Mouse (Mus musculus) C2C12 (cell line): ENCODE measurements around the gene Gm21834. TPM values are rescaled to one million over a fixed set of nuclear protein-coding genes. Genes with fewer than 3 reads are reported as not detected.

ENCODE experiments used
- H3K27me3 ChIP-seq: one replicate; pipeline ENCODE4 v1.6.1; 2011; ENCODE audit not compliant: control insufficient read depth, insufficient read depth, insufficient read length
- H3K36me3 ChIP-seq: one replicate; pipeline ENCODE4 v1.6.1; 2011; ENCODE audit not compliant: control insufficient read depth, insufficient read depth
- H3K4me3 ChIP-seq: one replicate; pipeline ENCODE4 v1.5.1; 2011; ENCODE audit warnings: mild to moderate bottlenecking, control low read depth; ENCODE audit not compliant: poor library complexity, insufficient read depth, severe bottlenecking
- H3K79me2 ChIP-seq: one replicate; pipeline ENCODE4 v1.6.1; 2011; ENCODE audit not compliant: control insufficient read depth, insufficient read depth
- H3K79me3 ChIP-seq: one replicate; pipeline ENCODE4 v1.6.1; 2011; ENCODE audit warnings: low read depth, control low read depth
- H3ac ChIP-seq: one replicate; pipeline ENCODE3; 2011; ENCODE audit warnings: low read depth; ENCODE audit not compliant: control insufficient read depth, insufficient read length
- CEBPB ChIP-seq: IDR thresholded peaks from one replicate; pipeline ENCODE4 v1.6.1; 2011; ENCODE audit warnings: low read depth, mild to moderate bottlenecking, control low read depth, moderate library complexity
- CTCF ChIP-seq: IDR thresholded peaks from one replicate; pipeline ENCODE4 v1.5.1; 2011; ENCODE audit not compliant: control insufficient read depth, insufficient read depth, insufficient read length
- FOSL1 ChIP-seq: IDR thresholded peaks from one replicate; pipeline ENCODE4 v1.8.0; 2011; ENCODE audit warnings: mild to moderate bottlenecking, low read length; ENCODE audit not compliant: poor library complexity, insufficient read depth, severe bottlenecking
- MAX ChIP-seq: IDR thresholded peaks from one replicate; pipeline ENCODE4 v1.6.1; 2011; ENCODE audit warnings: mild to moderate bottlenecking, control low read depth
- MYOD1 ChIP-seq: IDR thresholded peaks from one replicate; pipeline ENCODE4 v1.6.1; 2011; ENCODE audit warnings: low read depth; ENCODE audit not compliant: control insufficient read depth, insufficient read length
- MYOG ChIP-seq: IDR thresholded peaks from one replicate; pipeline ENCODE4 v1.6.1; 2011; ENCODE audit not compliant: control insufficient read depth, insufficient read length; ENCODE audit errors: extremely low read depth
- USF1 ChIP-seq: IDR thresholded peaks from one replicate; pipeline ENCODE4 v1.6.1; 2011; ENCODE audit warnings: low read depth, mild to moderate bottlenecking, control low read depth, moderate library complexity
- long read RNA-seq, 2 experiments: library from polyadenylated mRNA; unstranded; transcript quantifications; one replicate each; pipeline ENCODE4 v2.0.0; 2019 to 2020
- polyA plus RNA-seq: library from polyadenylated mRNA; unstranded; fragments of >200 nt; fragmentation: generic; extraction: Trizol; gene quantifications from one replicate; pipeline ENCODE4 v1.2.1, GENCODE M21; 2012; ENCODE audit warnings: missing spikeins

The Gm21834 gene
- not detected for polyA plus RNA-seq
- long read RNA-seq, experiment 1: 0 reads
- long read RNA-seq, experiment 2: 0 reads

DNA sequence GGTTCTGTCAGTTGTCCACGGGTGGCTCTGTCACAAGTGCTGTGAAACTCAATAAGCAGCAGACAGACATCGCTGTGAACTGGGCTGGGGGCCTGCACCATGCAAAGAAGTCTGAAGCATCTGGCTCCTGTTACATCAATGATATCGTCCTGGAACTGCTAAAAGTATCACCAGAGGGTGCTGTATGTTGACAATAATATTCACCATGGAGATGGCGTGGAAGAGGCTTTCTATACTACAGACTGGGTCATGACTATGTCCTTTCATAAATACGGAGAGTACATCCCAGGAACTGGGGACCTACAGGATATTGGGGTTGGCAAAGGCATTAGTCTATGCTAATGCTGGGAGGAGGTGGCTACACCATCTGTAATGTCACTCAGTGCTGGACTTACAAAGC lies at the start of gene Gm21834:
Gene Gm21834, minus strand, starts transcription at position 101 of the 400 bp plus-strand sequence.
- H3K36me3 ChIP-seq: no peaks in the 10 kb centered on the region
- no peaks in the 10 kb centered on the region for H3K79me3 ChIP-seq
- no peak for TF ChIP-seq CEBPB
- H3K27me3 ChIP-seq: no peaks in the 10 kb centered on the region
- no peak within 1 kb of the TSS for H3ac ChIP-seq
- no peaks in the 10 kb centered on the region for H3K79me2 ChIP-seq
- no peak within 1 kb of the TSS for H3K4me3 ChIP-seq

DNA sequence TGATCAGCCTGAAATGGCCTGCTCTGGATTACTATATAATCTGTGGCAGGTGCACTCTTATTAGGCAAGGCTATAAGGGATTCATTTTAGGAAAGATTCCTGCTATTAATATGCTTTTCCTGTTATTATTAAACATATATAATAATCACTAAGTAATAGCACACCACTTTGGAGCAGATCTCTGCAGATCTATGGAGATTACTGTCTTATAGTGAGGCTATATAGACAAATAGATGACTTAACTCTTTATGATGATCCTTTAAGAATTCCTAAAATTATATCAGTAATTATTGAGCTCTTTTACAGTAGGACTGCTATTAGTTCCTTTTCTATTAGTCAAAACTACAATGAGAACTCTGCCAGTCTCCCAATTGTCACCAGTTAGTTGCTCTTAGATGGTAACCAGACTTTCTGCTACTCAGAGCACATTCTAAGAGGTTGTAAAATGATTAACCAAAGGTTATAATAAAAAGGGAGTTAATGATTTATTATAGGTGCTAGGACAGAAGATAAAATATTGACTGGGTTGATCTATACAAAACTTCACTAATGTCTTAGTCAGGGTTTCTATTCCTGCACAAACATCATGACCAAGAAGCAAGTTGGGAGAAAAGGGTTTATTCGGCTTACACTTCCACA lies 46.3 kb upstream of the Gm21834 start:
- H3K79me2 ChIP-seq: no peaks in the 10 kb centered on the region
- no peak for TF ChIP-seq MYOD1
- TF ChIP-seq CTCF: no peak
- no peak for TF ChIP-seq MAX
- no peak for TF ChIP-seq CEBPB
- no peak for TF ChIP-seq MYOG
- TF ChIP-seq USF1: no peak
- TF ChIP-seq FOSL1: no peak

DNA sequence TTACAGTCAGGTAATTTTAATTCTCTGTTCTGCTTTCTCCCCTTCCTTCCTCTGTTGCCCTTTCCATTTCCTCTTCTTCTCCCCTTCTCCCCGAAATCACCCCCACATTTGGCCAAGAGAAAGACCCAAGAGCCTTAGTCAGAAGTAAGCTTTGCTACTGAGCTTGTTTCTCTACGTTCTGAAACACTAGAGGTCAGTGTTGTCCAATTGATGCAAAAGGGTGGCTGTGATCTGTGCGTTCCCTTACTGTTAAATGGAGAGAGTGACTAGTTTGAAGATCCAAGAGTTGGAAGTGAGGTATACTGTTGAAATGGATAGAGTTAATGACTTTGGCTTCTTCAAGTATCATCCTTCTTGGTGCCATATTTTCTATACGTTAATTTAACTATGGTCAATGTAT lies 28.9 kb upstream of the Gm21834 start:
- no peaks in the 10 kb centered on the region for H3K79me3 ChIP-seq
- H3K4me3 ChIP-seq: no peak overlapping the region
- TF ChIP-seq CEBPB: no peak
- no peak for TF ChIP-seq MYOG
- no peak for TF ChIP-seq USF1
- TF ChIP-seq CTCF: no peak
- no peak for TF ChIP-seq MAX
- no peak for TF ChIP-seq MYOD1
- no peak for TF ChIP-seq FOSL1
- H3K27me3 ChIP-seq: no peaks in the 10 kb centered on the region
- no peaks in the 10 kb centered on the region for H3K36me3 ChIP-seq
- H3ac ChIP-seq: no peak overlapping the region
- H3K79me2 ChIP-seq: no peaks in the 10 kb centered on the region

More for the DNA sequence above, 46.3 kb upstream of the Gm21834 start:
- H3ac ChIP-seq: no peak overlapping the region
- no peak overlapping the region for H3K4me3 ChIP-seq
- H3K79me3 ChIP-seq: no peaks in the 10 kb centered on the region
- H3K27me3 ChIP-seq: no peaks in the 10 kb centered on the region
- no peaks in the 10 kb centered on the region for H3K36me3 ChIP-seq

DNA sequence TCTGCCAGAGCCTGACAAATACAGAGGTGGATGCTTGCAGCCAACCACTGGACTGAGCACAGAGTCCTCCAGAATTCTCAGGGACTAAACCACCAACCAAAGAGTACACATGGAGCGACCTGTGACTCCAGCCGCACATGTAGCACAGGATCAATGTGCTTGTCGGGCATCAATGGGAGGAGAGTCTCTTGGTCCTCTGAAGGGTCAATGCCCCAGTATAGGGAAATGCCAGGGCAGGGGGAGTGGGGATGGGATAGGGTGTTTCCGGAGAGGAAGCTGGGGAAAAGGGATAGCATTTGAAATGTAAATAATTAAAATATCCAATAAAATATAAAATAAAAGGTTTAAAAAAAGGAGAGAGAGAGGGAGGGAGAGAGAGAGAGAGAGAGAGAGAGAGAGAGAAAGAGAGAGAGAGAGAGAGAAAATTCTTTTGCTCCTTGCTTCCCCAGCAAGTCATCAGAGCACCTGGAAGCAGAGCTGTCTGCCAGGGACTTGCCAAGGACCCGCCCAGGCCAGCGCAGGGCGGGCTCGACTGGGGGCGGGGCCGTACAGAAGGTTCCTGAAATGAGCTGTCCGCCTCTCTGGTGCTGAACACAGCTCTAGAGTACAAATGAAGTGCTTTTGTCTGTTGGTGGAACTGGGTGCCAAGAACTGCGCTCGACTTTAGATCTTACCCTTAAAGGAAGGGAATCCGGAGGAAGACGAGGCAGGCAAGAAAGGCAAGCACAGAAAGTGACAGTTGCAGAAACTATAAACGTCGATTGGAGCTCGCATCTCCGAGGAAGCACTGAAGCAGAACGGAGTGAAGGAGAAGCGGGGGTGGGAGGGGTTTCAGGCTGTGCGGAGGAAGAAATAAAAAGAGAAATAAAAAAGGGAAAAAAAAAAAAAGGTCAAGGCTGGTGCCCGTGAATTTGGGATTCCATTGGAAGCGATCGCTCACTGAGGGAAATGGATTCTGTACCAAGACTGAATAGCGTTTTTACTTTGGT lies 26.9 kb upstream of the Gm21834 start, which contains the start of gene Cntnap5c:
Gene Cntnap5c, plus strand, starts transcription at position 949 of the 989 bp plus-strand sequence.
- Histone ChIP-seq H3K79me3 (no peaks in the 10 kb centered on the region), H3K79me2 (no peaks in the 10 kb centered on the region), H3K36me3 (no peaks in the 10 kb centered on the region), H3ac (no peak within 1 kb of the TSS), H3K27me3 (no peaks in the 10 kb centered on the region), H3K4me3 (no peak within 1 kb of the TSS)
- TF ChIP-seq FOSL1 (no peak), MAX (no peak), CTCF (no peak)

DNA sequence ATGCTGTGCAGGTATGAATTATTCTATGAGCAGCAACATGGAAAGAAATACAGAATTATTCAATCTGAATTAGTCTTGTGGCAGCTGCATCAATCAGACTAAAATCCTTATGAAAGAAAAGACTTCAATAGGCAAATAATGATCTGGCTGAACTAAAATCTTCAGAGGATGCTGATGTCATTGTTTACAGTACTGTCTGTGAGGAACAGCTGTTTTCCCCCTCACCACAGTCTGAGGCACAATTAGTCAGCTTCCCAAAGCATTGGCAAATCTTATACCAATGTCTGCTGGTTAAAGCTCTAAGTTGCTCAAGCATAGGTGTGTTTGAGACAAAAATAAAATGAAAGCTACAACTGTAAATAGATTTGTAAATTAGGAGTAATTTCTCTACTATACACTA lies 25.3 kb upstream of the Gm21834 start:
- no peaks in the 10 kb centered on the region for H3K79me3 ChIP-seq
- TF ChIP-seq CTCF: no peak
- TF ChIP-seq MYOG: no peak
- TF ChIP-seq MAX: no peak
- TF ChIP-seq USF1: no peak
- TF ChIP-seq FOSL1: no peak
- TF ChIP-seq CEBPB: no peak
- H3ac ChIP-seq: no peak overlapping the region
- H3K4me3 ChIP-seq: no peak overlapping the region
- H3K27me3 ChIP-seq: no peaks in the 10 kb centered on the region
- no peaks in the 10 kb centered on the region for H3K79me2 ChIP-seq
- no peaks in the 10 kb centered on the region for H3K36me3 ChIP-seq
